Mouse (Mus musculus) erythroblast, embryonic 14.5 days (primary cell): ENCODE results near the gene Aoc1.

Experiments used
- GATA1 ChIP-seq: IDR thresholded peaks from 2 replicates; pipeline ENCODE4 v1.6.1; 2012; ENCODE audit warnings: low read length, inconsistent platforms, mixed read lengths
- TAL1 ChIP-seq: IDR thresholded peaks from 3 replicates; pipeline ENCODE4 v1.6.1; 2012; ENCODE audit warnings: low read length, inconsistent platforms, mixed read lengths

DNA sequence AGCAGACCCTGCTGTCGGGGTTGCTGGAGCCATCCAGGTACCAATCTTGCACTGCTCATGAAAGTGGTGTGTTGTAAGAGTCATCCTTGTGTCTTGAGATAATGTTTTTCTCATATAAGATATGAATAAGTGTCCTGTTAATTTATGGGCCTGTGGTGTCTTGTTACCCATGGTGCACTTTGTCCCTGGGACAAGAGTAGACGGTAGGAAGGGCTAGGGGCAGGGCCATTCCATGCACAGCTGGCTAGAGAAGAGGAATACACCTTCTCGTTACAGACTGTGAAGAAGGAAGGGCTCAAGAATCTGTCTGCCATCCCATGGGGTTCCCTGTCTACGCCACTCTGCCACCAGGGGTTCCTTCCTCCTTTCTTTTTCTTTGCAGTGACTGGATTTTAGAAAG lies 1.9 kb downstream of the Aoc1 start:
- no peak for TF ChIP-seq GATA1
- no peak for TF ChIP-seq TAL1
